Mouse (Mus musculus) spleen, adult 2 months (tissue): ENCODE results near the gene Map1b.

Source experiments
- CTCF ChIP-seq: fragments of 200-500 bp; IDR thresholded peaks from 2 replicates; pipeline ENCODE4 v1.5.1; 2011; ENCODE audit warnings: mild to moderate bottlenecking, inconsistent platforms; ENCODE audit not compliant: insufficient read depth, insufficient read length, insufficient replicate concordance; ENCODE audit errors: extremely low read depth
- POLR2A ChIP-seq: fragments of 200-500 bp; IDR thresholded peaks from 2 replicates; pipeline ENCODE4 v1.6.1; 2011; ENCODE audit warnings: low read depth, low read length, inconsistent platforms

GRCm38 (mm10) chr13:99398149-99398701 lies 118.1 kb downstream of the Map1b start:
- no peak for TF ChIP-seq POLR2A
- TF ChIP-seq CTCF: no peak
